Mouse (Mus musculus): ENCODE measurements around the gene Chga.

The Chga gene

GRCm38 (mm10) chr12:102554721-102555516, at the start of gene Chga:
TSS of gene Chga (plus strand) at chr12:102554969.
- DNase-seq, result peak; percentile 85

DNA sequence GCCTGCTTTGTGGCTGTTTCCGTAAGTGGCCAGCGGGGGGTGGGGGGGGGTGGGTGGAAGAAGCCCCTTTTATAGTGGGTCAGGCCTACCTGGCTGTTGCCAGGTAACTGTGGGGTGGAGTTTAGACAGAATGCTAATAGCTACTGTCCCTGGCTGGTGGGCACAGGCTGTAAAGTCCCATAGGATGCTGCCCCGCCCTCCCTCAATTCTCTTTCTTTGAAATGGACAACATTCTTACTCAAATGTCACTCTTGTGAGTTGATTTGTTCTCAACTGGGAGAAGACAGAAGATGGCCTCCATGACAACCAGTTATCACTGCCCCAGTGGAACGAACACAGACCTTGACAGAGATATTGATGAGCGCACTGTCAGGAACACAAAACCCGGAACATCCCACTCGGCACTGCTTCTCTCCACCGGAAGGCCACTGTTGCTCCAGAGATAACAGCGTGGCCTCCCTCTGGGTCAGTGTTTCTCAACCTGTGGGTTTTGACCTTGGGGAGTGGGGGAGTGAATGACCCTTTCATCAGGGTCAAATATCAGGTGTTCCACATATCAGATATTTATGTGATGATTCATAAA, 49.5 kb upstream of the Chga start:
- no peak for DNase-seq

DNA sequence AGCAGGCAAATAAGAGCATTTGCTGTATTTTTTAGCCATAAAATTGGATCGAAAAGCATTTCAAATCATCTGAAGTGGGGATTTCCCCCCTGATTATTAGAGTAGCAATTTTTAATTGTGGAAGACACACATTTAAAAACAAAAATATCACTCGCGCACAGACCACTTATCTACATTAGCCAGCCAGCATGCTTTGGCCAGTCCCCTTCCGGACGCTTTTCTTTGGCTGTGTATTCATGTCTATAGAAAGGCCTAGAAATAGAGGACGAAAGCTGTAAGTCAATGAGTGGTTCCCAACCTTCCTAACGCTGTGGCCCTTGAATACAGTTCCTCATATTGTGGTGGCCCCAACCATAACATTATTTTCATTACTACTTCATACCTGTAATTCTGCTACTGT, 48.8 kb upstream of the Chga start:
- no peak for DNase-seq

- DNase-seq, result no peak
Observed at GRCm38 (mm10) chr12:102511363-102511762, 43.4 kb upstream of the Chga start.

GRCm38 (mm10) chr12:102514151-102514550, 40.6 kb upstream of the Chga start:
- DNase-seq, result no peak

GRCm38 (mm10) chr12:102514751-102515150, 40.0 kb upstream of the Chga start:
- DNase-seq, result no peak

DNA sequence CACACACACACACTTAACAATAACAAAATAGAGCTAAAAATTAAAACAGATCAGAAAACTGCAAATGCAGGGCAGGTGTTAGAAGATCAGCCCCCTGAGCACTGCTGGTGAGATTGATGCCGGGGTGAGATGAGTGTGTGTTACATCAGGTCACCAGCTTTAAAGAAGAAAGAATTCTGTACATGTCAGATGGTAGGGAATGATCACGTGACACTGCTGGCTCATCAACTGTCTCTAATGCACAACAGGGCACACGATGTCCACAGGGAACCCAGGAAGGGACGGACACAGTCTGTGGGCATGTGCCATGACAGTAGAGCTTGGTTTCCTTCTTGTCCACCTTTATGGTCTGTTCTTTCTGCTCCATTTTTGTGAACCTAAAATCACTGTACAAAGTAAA, 38.6 kb upstream of the Chga start:
- no peak for DNase-seq

- DNase-seq, result no peak
Observed at GRCm38 (mm10) chr12:102517647-102518046, 37.1 kb upstream of the Chga start.

- DNase-seq, result no peak
Observed at GRCm38 (mm10) chr12:102519929-102520720, 34.6 kb upstream of the Chga start.

DNA sequence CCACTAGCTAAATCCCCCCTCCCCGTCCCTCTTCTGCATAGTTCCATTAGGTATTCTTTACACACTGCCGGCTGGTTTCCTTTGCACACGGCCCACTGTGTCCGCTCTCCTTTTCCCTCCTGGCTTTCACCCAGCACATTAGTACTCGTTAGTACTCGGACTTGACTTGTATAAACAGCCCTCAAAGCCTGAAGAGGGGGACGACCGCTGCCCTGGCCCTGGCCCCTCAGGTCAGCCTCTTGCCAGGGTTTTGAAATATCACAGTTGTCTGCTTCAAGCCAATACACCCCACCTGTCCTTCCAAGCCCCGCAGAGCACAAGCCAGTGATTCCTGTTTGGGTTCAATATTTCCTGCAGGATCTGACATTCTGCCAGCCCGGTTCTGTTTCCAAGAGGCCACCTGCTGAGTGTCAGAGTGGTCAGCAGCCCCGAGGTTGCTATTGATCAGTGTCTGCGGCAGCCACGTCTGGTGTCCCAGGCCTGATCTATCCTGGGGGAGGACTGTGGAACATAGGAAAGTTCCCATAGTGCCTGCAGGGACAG, 32.9 kb upstream of the Chga start:
- DNase-seq, result no peak

GRCm38 (mm10) chr12:102524216-102524615, 30.6 kb upstream of the Chga start:
- DNase-seq, result no peak

DNA sequence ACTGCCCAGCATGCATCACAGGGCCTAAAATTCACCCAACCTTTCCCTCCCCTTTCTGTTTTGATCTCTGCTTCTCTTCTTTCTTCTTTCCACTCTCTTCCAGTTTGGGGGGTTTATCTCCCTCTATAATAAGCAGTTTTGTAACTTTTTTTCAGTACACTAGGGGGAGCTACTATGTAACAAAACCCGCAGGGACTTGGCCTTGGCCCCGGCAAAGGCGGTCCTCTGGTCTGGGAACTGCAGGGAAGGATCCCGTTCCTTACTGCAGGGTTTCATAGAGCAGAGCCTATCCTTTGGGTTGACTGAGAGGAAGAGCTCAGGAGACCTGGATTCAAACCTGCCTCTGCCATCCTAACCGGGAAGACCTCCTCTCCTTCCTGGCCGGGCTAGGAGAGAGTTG, 30.0 kb upstream of the Chga start:
- DNase-seq, result no peak

- DNase-seq, result no peak
Observed at GRCm38 (mm10) chr12:102527989-102528388, 26.8 kb upstream of the Chga start.

DNA sequence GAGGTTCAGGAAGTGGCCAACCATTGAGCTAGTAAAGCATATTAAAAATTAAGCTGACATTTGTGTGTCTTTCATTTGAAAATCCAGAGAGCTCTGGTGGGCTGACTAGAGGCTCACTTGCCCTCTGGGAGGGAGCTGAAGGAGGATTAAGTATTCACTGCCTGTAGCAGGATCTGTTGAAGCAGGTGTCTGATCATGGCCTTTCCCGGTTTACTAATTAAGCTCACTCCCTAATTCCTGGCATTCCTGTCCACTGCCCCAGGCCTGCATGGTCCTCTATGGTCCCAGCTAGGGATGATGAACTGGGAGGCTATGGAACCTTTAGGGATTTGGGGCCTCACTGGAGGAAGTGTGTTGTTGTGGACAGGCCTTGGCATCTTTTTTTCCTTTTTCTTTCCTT, 19.0 kb upstream of the Chga start:
- no peak for DNase-seq

- no peak for DNase-seq
Observed at GRCm38 (mm10) chr12:102540278-102540677, 14.5 kb upstream of the Chga start.

DNA sequence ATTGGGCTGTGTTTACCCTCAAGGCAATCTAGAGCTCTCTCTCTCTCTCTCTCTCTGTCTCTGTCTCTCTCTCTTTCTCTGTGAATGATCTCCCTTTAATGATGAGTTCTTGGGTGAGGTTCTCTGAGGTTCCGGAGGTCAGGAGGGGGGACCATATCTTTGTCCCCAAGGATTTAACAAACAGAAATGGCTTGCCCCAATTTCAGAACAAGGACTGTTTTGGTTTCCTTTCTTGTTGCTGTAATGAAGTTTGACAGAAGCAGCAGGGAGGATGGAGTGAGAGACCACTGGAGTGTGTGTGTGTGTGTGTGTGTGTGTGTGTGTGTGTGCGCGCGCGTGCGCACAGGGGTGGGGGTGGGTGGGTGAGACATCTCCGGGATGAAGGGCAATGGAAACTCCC, 13.6 kb upstream of the Chga start:
- no peak for DNase-seq

DNA sequence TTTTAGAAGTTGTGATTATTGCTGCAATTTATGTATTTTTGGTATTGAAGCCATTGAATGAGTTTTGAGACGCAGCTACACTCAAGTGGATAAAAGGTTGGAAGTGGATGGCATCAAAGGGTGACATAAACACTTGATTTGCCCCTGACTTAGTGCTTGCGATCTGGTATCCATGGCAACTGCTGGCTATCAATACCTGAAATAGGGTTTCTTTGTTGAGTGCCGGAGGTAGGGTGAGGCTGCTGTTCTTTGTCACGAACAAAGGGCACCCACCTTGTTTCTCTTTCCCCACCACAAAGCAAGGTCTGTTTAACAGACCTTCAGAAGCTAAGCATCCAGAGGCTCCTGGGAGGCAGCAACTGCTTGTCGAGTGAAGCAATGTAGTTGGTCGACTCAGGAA, 9.6 kb upstream of the Chga start:
- no peak for DNase-seq

DNA sequence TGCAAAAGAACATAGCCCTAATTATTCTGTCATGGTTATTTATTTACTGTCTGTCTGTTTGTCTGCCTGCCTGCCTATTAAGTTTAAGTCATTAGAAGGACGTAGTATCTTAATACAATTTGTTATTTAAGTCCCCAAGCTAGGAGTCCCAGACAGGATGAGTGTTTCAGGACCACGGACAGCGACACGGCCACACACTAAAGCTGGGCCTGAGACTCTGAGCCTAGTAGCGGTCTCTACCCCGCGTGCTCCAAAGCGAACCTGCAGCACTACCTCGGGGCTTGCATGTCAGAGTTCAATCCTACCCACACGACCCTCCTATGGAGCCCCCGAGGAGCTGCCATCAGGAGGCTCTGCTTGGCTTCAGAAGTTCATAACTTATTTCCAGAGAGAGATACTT, 4.2 kb upstream of the Chga start:
- no peak for DNase-seq

- no peak for DNase-seq
Observed at GRCm38 (mm10) chr12:102551186-102551585, 3.6 kb upstream of the Chga start.

GRCm38 (mm10) chr12:102552001-102552400, 2.8 kb upstream of the Chga start:
- no peak for DNase-seq

DNA sequence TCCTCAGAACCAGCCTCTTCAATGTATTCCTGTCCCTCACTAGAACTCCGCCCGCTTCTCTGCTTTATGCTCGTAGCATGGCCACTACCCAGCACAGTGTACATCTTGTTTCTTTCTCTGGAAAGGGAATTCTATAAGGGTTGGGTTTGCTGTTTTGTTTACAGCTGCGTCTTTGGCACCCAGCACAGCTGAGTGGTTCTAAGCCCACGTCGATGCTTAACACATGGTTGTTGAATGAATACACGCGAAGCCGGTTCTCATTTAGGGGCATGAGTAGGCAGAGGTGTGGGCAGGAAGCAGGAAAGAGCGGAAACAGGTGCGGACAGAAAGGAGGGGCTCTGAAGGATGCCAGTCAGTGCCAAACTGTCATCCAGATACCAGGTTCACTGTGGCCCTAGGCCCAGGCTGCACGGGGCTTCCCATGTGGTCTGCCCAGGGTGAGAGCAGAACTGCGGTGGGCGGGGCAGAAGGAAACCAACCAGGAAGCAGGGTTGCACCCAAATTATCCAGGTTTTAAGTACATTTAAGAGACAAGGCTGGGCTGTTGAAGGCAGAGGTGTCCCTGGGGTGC, 979 bp upstream of the Chga start:
- DNase-seq, result peak; percentile 54

GRCm38 (mm10) chr12:102555850-102556249, 1.1 kb downstream of the Chga start:
- no peak for DNase-seq

DNA sequence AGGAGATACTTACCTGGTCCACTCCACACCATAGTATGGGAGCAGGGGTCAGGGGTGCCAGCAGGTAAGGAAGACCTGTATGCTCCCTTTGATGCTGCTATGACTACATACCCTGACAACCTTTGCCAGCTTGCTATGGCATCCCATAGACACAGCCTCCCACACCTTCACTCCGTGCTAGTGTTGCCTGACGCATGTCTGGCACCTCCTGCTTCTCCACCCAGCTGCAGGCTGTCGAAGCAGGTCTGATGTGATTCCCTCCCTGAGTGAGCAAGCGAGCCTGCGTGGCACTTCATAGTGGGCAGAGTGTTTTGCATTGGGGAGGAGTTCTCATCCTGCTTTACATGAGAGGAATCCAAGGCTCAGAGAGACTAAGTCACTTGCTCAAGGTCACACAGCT, 2.6 kb downstream of the Chga start:
- DNase-seq, result peak; percentile 74
